Mouse (Mus musculus) retina, postnatal 7 days (tissue): ENCODE measurements around the gene Asic3.
A peak's percentile ranks its signal among the peaks of the same experiment; 100 is the strongest.

Source experiments
- DNase-seq: peaks from one replicate; pipeline ENCODE4 v3.0.0-alpha.2; 2012; ENCODE audit warnings: low read depth, low spot score

Gene Asic3

DNA sequence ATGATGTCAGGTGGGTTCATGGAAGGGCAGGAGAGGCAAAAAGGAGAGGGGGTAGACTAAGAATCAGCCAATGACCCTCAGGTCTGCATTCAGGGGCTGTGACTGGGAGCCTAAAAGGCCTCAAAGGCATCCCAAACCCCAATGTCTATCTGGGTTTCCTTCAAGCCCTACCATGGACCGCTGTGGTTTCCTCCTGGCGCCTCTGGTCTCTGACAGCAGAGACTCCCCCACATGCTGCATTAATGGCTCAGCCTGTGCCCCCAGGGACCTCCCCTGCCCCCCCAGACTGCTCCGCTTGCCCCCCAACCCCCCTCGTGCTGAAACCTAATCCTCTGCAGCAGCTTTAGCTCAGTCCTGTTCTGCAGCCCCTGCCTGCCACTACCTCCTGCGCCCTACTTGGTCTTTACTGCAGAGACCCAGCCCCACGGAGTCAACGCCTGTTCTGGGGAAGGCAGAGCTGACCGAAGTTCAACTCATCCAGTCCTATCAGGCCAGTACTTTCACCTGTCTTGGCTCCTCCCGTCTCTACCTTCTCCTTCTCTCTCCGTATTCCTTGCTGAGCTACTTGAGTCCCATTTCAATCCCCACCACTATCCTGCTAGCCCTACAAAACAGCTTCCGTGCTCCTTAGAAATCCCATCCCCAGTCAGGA is at the start of gene Asic3:
Gene Asic3, plus strand, starts transcription at position 351 of the 652 bp plus-strand sequence.
- no peak for DNase-seq

DNA sequence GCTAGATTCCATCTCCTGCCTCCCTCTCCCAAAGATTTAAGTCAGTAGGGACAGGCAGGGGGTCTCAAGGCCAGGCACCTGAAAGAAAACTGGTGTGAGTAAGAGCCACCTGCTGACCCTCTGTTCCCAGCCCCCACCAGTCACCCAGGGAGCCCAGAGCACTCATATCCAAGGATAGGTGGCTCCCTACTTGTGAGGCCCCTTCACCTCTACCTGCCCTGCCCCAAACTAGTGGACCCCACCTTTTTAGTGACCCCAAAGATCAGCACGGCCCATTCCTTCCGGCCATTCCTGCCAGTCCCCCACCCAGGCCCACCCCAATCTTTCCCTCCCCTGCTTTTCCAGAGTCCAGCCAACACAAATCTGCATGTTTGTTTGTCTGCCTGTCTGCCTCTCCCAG is 49.7 kb upstream of the Asic3 start:
- DNase-seq = no peak

DNA sequence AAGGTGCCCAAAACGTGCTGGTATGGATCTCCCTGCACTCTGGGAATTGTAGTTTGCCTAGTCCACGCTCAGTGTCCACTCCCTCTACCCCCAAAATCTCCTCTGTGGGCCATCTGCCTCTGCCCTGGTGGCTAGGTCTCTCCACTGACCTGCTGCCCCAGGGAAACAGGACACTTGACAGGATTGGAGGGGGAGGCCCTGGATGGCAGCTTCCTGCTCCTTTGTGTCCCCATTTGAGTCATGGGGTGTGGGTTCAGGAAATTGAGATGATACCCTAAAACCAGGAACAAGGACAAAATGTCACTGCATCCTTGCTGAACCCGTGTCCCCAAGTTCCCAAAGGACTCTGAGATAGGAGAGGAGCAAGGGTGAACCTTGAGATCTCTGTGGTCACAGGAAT is 49.1 kb upstream of the Asic3 start:
- no peak for DNase-seq

DNA sequence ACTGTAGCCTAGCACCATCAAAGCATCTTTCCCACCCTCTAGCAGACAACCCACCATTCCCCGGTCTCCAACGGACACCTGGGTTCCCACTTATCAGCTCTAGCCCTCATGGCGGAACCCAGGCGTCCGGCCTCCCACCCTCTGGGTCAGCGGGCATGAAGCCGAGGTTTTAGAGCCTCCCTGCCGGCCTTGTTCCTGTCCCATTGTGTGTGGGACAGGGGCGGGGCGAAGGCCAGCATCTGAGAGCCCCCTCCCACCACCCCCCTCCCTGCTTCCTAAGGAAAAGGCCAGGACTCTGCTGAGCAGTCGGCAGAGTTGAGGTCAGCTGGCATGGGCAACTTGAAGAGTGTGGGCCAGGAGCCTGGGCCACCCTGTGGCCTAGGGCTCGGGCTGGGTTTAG is 48.7 kb upstream of the Asic3 start, which contains the start of gene Nos3:
Gene Nos3, plus strand, starts transcription at position 303 of the 400 bp plus-strand sequence.
- DNase-seq = no peak

DNA sequence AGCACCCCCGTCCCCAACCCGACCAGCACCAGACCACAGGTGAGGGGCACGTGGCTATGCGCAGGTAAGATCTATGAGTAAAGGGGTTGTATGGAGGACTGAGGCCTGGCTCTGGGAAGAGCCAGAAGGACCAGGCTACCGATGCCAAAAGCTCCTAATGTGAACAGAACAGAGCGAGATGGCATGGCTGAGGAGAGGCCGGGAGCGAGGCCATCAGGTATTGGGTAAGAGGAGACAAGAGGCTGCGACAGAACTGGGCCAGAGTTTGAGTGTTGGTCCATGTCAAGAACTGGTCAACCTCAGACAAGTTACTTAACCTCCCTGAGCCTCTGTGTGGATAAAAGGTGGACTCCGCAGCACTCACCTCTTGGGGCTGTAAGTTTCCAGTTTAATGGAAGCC is 48.2 kb upstream of the Asic3 start:
- no peak for DNase-seq

DNA sequence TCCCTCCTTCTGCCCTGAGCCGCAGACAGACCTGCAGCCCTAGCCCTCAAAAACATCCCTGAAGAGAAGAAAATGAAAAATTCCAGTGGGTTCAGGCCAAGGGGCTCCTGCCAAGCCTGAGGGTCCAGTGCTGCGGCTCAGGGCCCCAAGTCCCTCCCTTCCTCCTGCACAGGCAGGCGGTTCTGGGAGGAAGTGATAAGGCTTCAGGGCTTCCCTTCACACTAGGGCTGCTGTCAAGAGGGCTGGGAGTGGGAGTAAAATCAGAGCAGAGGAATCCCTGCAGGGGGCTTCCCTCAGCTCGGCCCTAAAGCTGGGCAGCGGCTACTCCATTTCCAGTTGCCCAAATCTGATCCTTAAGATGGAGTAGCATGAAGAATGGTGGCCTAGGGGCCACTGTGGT is 47.7 kb upstream of the Asic3 start:
- DNase-seq = no peak

DNA sequence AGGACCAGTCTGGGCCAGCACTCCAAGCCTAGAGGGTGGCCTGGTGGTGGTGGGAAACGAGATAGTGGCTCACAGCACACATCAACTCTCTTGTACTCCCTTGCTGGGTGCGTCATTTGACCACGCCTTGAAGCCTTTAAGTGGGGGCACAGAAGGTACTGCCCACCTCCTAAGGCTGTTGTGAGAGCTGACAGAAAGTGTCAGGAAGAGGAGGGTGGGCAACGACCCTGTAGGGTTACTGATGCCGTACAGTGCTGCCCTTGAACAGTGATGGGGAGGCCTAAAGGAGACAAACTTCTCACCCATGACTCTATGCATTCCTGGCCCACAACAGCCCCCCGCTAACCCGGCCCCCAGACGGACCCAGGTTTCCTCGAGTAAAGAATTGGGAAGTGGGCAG is 46.8 kb upstream of the Asic3 start:
- no peak for DNase-seq

DNA sequence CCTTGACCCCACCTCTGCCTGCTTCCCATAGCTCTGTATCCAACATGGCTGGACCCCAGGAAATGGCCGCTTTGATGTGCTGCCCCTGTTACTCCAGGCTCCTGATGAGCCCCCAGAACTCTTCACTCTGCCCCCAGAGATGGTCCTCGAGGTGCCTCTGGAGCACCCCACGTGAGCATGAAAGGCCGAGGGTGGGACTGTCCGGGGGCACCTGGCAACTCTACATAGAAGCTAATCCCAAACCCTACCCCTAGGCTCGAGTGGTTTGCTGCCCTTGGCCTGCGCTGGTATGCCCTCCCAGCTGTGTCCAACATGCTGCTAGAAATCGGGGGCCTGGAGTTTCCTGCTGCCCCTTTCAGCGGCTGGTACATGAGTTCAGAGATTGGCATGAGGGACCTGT is 43.4 kb upstream of the Asic3 start:
- DNase-seq = no peak

DNA sequence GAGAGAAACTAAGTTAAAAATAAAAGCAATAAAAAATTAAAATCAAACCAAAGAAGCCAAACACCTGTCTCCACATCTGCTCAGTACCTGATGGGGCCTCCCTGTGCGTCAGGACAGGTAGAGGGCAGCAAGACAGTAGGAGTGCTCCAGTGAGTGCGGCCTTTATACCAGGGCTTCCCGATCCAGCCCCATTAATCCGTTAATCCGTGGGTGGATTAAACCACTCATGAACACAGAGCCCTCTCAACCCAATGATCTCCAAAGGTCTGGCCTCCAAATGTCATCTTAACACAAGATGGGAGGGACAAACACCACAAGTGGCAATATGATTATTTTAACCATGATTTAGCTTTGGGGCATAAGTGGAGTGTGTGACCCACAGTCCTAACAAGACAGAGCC is 39.4 kb upstream of the Asic3 start:
- DNase-seq = no peak

DNA sequence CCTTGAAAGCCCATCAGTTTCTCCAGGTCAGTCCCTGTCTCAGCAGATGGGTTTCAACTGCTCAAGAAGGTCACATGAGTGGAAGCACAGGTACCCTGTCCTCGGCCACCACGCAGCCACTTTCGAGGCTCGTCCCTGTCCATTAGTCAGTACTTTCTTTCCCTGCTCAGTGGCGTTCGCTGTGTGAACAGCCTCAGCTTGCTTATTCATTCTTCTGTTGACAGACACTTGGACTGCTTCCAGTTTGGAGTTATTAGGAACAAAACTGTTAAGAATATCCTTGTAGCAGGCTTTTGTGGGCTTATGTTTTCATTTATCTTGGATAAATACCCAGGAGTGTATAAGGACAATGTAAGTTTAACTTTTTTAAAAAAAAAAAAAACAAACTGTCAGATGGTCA is 39.0 kb upstream of the Asic3 start:
- DNase-seq = no peak

DNA sequence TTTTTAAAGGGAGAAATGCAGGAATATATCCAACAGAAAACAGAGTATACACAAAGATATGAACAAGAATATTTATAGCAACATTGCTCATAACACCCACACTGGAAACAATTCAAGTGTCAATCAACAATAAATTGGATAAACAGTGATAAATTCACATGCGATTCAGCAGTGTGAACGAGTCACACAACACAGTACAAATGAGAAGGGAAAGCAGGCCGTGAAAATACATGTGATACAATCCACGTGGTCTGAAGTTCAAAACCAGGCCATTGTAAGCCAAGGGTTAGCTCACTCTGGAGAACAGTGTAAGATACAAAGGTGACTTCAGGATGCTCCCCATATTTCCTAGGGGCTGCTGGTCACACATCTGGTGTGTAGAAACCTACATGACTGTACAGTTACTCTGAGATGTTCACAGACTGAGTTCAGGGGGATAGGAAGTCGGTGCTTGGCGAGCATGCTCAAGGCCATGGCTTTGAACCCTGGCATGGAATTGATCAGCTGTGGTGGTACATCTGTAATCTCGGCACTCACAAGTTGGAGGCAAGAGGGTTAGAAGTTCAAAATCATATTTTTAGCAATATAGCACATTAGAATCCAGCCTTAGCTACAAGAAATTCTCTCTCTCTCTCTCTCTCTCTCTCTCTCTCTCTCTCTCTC is 38.4 kb upstream of the Asic3 start:
- no peak for DNase-seq

DNA sequence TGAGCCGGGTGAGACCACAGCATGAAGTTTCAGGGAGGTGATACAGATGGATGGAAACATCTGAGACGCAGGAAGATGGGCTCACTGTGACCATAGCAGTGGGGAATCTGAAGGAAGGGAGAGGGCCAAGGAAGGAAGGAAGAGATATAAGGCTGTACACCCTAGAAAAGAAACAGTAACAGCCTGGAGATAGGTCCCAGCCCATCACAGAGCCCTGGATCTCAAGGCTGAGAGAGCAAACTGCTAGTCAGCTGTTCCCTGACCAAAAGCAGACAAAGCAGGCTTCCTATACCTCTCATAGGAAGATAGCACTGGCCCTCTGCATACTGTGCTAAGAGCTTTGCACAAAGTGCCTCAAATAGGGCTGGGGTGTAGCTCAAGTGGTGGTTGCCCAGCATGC is 34.5 kb upstream of the Asic3 start:
- DNase-seq = no peak

DNA sequence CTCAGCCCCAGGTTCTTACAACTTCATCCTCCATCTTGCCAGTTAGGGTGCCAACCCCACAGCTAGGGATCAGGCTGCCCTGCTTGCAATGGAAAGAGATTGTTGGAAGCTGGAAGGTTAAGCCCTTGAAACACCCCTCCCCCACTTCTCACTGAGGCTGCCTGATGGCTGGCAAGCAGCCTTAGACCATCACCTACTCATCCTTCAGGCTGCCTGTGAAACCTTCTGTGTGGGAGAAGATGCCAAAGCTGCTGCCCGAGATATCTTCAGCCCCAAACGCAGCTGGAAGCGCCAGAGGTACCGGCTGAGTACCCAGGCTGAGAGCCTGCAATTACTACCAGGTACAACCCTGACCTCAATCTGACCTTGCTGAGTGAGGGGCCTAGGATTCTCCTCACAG is 33.7 kb upstream of the Asic3 start:
- no peak for DNase-seq

DNA sequence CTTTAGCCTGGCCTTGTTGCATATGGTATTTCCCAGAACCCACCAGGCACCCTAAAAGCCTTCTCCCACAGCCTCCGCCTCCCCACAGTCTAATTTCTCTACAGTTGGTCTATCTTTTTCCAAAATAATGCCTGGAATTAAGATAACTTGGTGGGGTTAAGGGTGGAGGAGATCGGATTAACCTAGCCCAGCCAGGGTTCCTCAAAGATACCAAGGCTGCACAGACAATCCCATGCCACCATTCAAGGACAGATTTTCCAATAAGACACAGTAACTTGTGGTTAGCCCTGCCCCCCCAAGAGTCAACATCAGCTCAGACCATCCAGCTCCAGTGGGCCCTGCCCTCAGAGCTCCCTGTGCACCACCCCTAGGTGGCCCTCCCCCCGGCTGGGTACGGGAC is 32.7 kb upstream of the Asic3 start:
- no peak for DNase-seq

DNA sequence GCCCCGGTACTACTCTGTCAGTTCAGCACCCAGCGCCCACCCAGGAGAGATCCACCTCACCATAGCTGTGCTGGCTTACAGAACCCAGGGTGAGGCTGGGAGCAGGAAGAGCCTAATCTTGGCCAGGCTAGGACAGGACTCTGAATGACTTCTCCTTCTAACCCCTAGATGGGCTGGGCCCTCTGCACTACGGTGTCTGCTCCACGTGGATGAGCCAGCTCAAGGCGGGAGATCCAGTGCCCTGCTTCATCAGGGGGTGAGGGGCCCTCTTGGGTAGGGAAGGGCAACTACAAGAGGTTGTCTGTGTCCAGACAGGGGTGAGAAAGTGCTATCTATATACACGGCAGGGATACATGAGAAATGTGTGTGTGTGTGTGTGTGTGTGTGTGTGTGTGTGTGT is 31.7 kb upstream of the Asic3 start:
- DNase-seq = no peak

DNA sequence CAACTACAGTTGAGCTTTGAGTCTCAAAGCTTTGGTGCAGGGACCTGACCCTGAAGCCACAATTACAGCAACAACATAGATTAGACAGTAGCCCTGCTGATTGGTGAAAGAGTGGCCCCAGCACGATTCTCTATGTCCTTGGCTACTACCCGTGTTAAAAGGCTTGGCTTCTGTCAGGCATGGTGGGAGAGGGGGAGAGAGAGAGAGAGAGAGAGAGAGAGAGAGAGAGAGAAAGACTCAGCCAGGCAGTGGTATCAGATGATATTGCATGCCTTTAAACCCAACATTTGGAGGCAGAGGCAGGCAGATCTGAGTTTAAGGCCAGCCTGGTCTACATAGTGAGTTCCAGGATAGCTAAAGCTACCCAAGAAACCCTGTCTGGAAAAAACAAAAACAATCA is 31.2 kb upstream of the Asic3 start:
- no peak for DNase-seq

DNA sequence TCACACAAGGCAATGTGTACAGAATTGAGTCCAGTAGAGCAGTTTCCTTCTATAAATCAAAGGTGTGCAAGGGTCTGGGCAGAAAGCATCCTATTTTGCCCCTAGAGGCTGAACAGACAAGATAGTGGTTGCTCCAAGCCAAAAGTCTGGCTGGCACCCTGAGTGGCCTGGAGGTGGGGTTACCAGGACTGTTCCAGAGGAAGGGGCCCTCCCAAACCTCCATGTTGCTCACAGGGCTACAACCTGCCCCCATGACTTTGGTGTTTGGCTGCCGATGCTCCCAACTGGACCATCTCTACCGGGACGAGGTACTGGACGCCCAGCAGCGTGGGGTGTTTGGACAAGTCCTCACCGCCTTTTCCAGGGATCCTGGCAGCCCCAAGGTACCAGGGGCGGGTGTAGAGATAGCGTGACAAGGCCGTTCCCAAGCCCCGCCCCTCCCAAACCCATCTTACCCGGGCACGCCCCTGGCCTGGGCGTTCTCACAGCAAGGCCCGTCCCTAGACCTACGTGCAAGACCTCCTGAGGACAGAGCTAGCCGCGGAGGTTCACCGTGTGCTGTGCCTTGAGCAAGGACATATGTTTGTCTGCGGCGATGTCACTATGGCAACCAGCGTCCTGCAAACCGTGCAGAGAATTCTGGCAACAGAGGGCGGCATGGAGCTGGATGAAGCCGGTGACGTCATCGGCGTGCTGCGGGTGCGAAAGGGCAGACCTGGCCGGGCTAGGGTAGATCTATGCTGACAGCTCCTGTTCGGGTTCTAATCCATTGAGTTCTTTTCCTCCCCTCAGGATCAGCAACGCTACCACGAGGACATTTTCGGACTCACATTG is 29.9 kb upstream of the Asic3 start:
- DNase-seq = peak; percentile 83

DNA sequence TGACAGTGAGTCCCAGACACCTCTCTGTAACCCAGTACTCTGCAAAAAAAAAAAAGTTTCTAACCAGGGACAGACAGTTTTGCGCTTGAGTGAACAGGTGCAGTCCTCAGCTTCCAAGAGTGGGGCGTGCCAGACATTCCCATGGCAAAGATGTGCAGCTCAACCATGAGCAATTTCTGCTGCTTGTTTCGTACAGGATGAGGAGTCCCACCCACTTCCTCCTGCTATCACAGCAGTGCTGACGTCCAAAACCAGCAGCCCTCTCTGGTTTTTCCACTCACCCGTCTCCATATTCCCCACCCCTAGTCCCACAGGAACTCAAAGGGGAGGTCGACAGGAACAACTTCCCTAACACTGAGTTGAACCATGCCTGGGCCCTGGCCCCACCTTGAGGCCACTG is 28.8 kb upstream of the Asic3 start:
- no peak for DNase-seq

DNA sequence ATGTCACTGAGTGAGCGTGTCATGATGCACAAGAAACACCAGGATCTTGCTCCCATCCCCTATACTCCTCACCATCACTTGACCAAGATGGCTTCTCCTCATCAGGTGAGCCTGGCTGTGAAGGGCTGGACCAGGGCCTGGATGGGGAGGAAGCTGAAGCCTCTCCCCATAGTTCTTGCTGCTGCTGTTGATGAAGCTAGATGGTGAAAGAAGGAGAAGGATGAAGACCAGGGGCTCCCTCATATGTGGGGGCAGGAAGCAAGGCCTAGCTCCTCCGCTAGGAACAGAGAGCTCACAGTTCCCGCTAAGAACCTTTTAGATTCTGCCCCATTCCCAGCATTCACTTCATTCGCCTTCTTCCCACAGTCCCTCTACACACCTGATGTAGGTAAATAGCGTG is 27.8 kb upstream of the Asic3 start:
- DNase-seq = no peak

DNA sequence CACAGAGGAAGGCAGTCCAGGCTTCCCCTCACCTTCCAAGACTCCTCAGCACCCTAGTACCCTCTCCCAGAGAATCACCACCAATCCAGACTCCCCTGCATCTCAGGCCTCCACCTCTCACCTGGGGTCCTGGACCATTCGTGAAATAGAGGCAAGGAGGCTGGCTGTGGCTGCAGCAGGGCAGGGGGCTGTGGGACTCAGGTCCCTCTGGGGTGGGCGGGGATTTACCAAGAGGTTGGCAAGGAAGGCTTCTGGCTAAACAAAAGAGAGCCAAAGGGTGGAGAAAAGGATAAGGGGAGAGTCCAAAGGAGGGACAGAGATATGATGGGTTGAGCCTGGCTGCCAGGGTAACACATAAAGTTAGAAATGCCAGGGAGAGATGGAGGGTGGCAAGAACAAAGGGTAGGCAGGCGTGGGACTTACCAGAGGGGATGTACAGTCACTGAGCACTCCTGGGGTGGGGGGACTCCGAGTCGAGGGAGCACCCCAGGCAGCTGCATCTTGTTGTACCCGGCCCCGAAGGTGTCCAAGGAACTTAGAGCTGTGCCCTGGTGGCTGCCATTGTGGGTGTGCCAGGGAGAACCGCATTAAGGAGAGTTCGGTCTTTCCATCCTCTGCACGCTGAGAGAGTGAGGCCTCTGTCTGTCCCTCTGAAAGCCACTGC is 27.2 kb upstream of the Asic3 start:
- DNase-seq = no peak

DNA sequence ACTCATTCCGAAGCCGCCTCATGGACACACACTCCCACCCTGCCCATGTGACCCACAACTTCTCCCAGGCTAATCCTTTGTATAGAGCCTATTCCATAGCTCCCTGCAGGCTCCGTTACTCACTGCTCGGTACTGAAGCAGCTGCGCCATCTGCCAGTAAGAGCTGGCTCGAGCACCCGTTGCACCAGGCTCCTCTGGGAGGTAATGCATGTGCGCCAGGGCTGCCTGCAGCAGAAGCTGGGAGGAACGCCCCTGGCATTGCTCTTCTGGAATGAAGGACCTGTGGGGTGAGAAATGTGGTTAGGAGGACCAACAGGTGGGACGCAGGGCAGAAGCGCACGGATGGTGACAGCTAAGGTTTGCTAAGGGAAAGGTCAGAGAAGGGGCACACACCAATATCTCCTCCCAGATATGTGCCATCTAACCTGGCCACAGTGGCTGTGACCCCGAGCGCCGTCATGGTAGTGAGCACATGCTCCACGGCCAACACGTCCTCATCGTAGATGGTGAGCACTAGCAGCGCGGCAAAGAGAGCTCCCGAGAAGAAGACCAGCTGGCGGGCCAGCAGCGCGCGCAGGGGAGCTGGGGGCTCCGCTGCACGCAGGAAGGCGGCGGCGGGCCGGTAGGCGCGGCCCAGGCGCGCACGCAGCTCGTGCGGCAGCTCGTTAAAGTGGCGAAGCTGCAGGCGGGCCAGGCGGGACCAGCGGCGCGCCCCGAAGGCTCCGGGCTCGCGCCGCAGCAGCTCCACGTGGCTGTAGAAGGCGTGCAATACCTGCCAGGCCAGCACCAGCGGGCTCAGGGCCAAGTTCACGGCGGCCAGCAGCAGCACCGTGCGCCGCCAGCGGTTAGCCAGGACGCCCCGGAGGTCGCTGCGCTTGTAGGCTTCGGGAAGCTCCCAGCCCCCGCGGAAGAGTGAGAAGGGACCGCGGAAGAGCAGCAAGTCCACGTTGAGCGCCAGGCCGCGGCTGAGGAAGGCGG is 25.6 kb upstream of the Asic3 start:
- DNase-seq = no peak
